Mouse (Mus musculus): ENCODE data around the gene Src. TPM values are rescaled to one million over a fixed set of nuclear protein-coding genes. Genes with fewer than 3 reads are reported as not detected.

Src gene
- polyA plus RNA-seq, 1 experiment from 2014 or later, result 11.8 TPM

DNA sequence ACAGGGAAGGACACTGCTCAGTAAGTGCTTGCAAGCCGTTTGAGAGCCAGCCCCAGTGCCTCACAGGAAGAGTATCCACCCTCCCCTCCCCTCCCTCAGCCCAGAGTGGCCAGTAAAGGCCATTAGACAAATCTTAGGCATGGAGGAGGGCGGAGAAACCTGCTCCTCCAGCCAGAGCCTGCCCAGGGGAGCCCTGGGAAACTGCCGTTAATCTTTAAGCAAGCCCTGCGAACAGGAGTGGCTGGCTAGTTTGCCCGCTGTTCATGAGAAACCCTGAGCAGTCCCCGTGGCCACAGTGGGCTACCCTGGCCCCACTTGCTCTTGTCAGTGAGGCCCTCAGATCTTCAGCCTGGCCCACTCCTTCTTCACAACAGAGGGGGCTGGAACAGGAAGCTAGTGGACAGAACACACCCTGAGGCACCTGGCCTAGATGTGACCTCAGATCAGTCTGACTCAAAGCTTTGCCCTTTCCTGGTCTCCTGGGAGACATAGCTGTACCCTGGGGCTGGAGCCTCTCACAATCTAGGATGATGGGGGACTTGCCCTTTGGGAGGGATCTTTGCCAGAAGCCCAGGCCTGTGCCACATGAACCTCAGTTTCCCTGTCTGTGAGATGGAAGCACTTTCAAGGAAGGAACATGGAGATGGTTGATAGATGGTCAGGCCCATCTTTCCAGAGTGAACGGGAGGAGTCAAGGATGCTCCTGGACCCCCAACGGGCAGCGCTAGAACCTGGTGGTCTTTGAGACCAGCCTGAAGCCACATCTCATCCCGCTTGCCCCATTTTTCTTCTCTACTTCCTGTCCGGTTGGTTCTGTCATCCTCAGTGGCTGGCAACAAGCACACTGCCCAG is 4.8 kb downstream of the Src start:
- Histone ChIP-seq H3K4me1 (ENCODE audit: control insufficient read depth, insufficient read depth, low read length) (peaks cover 68% of the 10 kb centered on the region), H3K4me2 (ENCODE audit: low read depth, low read length) (peak overlapping the region; percentile 91), H3K9ac (ENCODE audit: low read depth, low read length) (peak overlapping the region; percentile 93), H3K27me3 (replicated peaks; ENCODE audit: control insufficient read depth, insufficient read depth, low read length) (no peaks in the 10 kb centered on the region), H3K4me3 (ENCODE audit: low read length) (peak overlapping the region; percentile 88), H3K36me3 (ENCODE audit: control insufficient read depth, insufficient read depth, low read length) (no peaks in the 10 kb centered on the region), H3K9me3 (ENCODE audit: control insufficient read depth, low read length) (no peaks in the 10 kb centered on the region), H3K27ac (ENCODE audit: low read length) (peak overlapping the region; percentile 98)
- ATAC-seq, result peak; percentile 66
- 41% methylated on average over 11 of the region's 11 CpGs for WGBS

DNA sequence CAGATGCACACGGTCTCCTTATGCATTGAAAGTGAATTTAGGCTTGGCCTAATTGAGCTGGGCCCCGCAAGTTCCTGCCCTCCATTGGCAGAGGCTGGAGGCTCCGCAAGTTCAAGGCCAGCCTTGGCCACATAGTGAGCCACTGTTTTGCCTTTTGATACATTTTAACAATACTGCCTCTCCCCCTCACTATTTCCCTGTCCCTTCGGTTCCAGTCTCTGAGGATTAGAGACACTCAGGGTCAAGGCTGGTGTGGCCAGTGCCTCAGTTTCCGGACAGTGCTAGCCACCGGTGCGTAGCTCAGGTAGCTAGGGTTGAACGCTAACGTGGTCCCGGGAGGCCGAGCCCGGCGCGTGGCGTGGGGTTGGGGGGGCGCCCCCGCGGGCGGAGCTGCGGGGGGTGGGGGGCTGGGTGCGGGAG is 5.5 kb downstream of the Src start:
- peak overlapping the region; percentile 91 for H3K4me2 ChIP-seq (ENCODE audit: low read depth, low read length)
- WGBS, result 5% methylated on average over 21 of the region's 21 CpGs
- H3K27me3 ChIP-seq (replicated peaks; ENCODE audit: control insufficient read depth, insufficient read depth, low read length), result no peaks in the 10 kb centered on the region
- H3K4me3 ChIP-seq (ENCODE audit: low read length), result peak overlapping the region; percentile 88
- ATAC-seq, result no peak
- peak overlapping the region; percentile 93 for H3K9ac ChIP-seq (ENCODE audit: low read depth, low read length)
- H3K36me3 ChIP-seq (ENCODE audit: control insufficient read depth, insufficient read depth, low read length), result no peaks in the 10 kb centered on the region
- H3K4me1 ChIP-seq (ENCODE audit: control insufficient read depth, insufficient read depth, low read length), result peaks cover 68% of the 10 kb centered on the region
- no peaks in the 10 kb centered on the region for H3K9me3 ChIP-seq (ENCODE audit: control insufficient read depth, low read length)
- H3K27ac ChIP-seq (ENCODE audit: low read length), result peak overlapping the region; percentile 98

DNA sequence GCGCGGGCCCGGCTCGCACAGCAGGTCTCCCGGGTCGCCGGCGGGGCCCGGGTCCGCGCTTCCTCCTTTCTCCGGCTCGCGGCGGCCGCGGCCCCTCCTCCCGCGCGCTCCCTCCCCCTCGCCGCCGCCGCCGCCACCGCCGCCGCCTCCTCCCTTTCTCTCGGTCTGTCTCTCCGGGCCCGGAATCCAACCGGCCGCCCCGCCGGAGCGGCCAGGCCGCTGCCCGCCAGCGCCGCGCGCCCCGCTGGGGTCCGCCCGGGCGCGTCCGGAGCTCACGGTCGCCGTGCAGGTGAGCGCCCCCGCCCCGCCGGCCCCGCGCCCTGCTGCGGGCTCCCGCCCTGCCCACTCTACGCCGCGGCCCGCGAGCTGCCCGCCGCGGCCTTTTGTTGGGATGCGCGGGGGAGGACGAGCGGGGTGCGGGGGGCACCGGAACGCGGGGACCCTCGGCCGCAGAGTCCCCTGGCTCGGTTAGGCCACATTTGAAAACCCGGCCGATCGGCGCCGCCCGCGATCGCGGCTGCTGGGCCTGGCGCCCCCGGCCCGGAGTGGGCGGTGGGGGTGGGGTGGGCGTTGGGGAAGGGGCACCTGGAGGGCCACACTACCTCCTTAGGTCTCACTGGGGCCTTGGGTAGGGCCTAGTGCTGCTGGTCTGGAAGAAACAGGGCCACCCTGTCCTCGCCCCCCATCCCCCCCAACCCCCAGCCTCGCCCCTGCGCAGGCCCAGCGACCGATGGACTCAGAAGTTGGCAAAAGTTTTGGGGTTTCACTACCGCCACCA is 6.1 kb downstream of the Src start:
- peaks cover 70% of the 10 kb centered on the region for H3K4me1 ChIP-seq (ENCODE audit: control insufficient read depth, insufficient read depth, low read length)
- ATAC-seq, result no peak
- H3K36me3 ChIP-seq (ENCODE audit: control insufficient read depth, insufficient read depth, low read length), result no peaks in the 10 kb centered on the region
- no peaks in the 10 kb centered on the region for H3K9me3 ChIP-seq (ENCODE audit: control insufficient read depth, low read length)
- H3K9ac ChIP-seq (ENCODE audit: low read depth, low read length), result peak overlapping the region; percentile 93
- H3K4me3 ChIP-seq (ENCODE audit: low read length), result peak overlapping the region; percentile 88
- peak overlapping the region; percentile 98 for H3K27ac ChIP-seq (ENCODE audit: low read length)
- H3K27me3 ChIP-seq (replicated peaks; ENCODE audit: control insufficient read depth, insufficient read depth, low read length), result no peaks in the 10 kb centered on the region
- H3K4me2 ChIP-seq (ENCODE audit: low read depth, low read length), result peak overlapping the region; percentile 91
- under 1% methylated on average over 76 of the region's 98 CpGs for WGBS

DNA sequence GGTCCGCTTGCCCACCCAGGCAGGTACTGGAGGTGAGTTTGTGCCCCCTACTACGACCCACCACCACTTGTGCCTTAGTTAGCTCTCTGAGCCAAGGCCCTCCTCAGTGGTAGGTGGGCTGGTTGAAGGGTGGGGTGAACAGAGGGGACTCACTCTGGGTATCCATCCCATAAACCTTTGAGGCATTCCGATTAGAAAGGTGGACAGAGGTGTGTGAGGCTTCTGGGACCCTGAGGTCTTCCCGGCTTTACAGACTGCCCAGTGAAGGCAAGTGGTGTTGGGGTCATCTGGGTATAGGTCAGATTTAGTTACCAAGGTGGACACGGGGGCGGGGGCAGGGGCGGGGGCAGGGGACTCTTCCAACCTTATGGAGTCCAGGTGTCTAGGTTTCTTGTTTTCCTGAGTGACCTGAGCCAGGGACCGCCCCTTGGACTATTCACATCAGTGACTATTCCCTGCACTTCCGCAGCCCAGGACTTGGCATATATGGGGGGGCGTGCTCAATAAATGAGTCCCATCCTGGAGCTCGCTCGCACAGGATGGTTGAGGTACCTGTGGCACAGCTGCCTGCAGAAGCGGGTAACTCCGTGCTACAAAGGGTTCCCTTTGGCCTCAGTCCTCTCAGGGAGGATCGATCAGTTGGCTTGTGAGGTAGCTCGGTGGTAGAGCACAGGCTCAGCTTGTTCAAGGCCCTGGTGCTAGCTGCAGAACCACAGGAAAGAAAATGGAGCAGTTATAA is 6.8 kb downstream of the Src start:
- peaks cover 67% of the 10 kb centered on the region for H3K4me1 ChIP-seq (ENCODE audit: control insufficient read depth, insufficient read depth, low read length)
- H3K4me3 ChIP-seq (ENCODE audit: low read length), result peak overlapping the region; percentile 88
- no peaks in the 10 kb centered on the region for H3K27me3 ChIP-seq (replicated peaks; ENCODE audit: control insufficient read depth, insufficient read depth, low read length)
- peak overlapping the region; percentile 91 for H3K4me2 ChIP-seq (ENCODE audit: low read depth, low read length)
- peak; percentile 14 for ATAC-seq
- no peaks in the 10 kb centered on the region for H3K36me3 ChIP-seq (ENCODE audit: control insufficient read depth, insufficient read depth, low read length)
- no peaks in the 10 kb centered on the region for H3K9me3 ChIP-seq (ENCODE audit: control insufficient read depth, low read length)
- 36% methylated on average over 16 of the region's 16 CpGs for WGBS
- peak overlapping the region; percentile 93 for H3K9ac ChIP-seq (ENCODE audit: low read depth, low read length)
- peak overlapping the region; percentile 98 for H3K27ac ChIP-seq (ENCODE audit: low read length)

DNA sequence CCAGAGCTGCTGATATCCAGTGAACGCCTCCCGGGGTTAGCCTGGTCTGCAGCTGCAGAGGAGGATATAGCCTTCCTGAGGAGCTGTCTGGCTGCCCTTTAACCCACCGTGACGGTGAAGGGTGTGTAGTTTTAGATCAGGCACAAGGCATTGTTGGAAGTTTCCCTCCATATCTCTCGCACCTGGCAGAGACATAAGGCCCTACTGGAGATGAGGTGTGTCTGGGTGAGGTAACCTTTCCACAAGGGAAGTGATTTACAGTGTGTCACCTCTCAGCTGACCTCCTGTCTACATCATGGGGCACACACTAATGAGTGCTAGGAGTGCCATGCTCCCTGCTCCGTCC is 7.4 kb downstream of the Src start:
- Histone ChIP-seq H3K27ac (ENCODE audit: low read length) (peak overlapping the region; percentile 98), H3K4me3 (ENCODE audit: low read length) (peak overlapping the region; percentile 88), H3K27me3 (replicated peaks; ENCODE audit: control insufficient read depth, insufficient read depth, low read length) (no peaks in the 10 kb centered on the region), H3K9me3 (ENCODE audit: control insufficient read depth, low read length) (no peaks in the 10 kb centered on the region), H3K9ac (ENCODE audit: low read depth, low read length) (peak overlapping the region; percentile 93), H3K4me2 (ENCODE audit: low read depth, low read length) (peak overlapping the region; percentile 91), H3K4me1 (ENCODE audit: control insufficient read depth, insufficient read depth, low read length) (peaks cover 68% of the 10 kb centered on the region), H3K36me3 (ENCODE audit: control insufficient read depth, insufficient read depth, low read length) (no peaks in the 10 kb centered on the region)
- ATAC-seq, result peak; percentile 75
- 63% methylated on average over 6 of the region's 6 CpGs for WGBS

DNA sequence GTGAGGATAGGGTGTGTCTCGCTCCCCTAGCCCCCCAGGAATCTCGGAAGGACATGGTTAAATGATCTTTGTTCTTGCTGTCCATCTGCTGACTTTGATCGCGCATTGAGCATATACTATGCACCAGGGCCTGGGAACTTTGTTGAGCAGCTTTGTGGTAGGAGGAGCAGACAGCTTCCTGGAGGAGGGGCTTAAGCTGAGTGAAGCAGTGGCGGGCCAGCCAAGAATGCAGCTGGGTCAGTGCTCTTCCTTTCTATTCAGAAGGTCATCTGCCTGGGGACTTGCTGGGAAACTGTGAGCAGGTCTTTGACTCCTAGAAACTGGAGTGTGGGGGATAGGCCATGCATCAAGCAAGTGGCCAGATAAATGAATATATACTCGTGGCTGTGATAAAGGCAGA is 7.9 kb downstream of the Src start:
- Histone ChIP-seq H3K4me2 (ENCODE audit: low read depth, low read length) (peak overlapping the region; percentile 91), H3K4me3 (ENCODE audit: low read length) (no peak overlapping the region), H3K9me3 (ENCODE audit: control insufficient read depth, low read length) (no peaks in the 10 kb centered on the region), H3K4me1 (ENCODE audit: control insufficient read depth, insufficient read depth, low read length) (peaks cover 73% of the 10 kb centered on the region), H3K27me3 (replicated peaks; ENCODE audit: control insufficient read depth, insufficient read depth, low read length) (no peaks in the 10 kb centered on the region), H3K9ac (ENCODE audit: low read depth, low read length) (0 out of 2 replicates have a peak overlapping the region, but pooled peaks have one; percentile 23), H3K27ac (ENCODE audit: low read length) (peak overlapping the region; percentile 98), H3K36me3 (ENCODE audit: control insufficient read depth, insufficient read depth, low read length) (no peaks in the 10 kb centered on the region)
- peak; percentile 19; the same call in 1 of the 2 replicates for ATAC-seq
- WGBS, result 63% methylated on average over 6 of the region's 6 CpGs

DNA sequence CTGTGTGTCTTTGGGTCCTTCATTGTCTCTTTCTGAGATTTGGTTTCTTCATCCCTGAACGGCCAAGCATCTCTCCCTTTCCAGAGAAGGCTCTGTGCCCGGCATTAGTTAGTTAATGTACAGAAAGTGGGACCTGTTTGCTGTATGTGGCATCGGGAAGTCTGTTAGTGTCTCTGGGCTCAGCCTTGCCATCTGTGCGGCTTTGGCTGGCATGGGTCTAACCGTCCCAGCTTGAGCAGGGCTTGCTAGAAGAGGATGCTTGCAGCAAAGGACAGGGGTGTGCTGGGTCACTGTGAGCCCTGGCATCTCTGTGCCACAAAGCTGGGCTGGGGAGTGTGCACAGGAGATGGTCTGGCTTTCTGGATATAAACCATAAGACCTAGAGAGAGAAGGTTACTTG is 8.9 kb downstream of the Src start:
- WGBS, result 76% methylated on average over 5 of the region's 5 CpGs
- Histone ChIP-seq H3K36me3 (ENCODE audit: control insufficient read depth, insufficient read depth, low read length) (no peaks in the 10 kb centered on the region), H3K9me3 (ENCODE audit: control insufficient read depth, low read length) (no peaks in the 10 kb centered on the region), H3K4me3 (ENCODE audit: low read length) (no peak overlapping the region), H3K4me2 (ENCODE audit: low read depth, low read length) (no peak overlapping the region), H3K4me1 (ENCODE audit: control insufficient read depth, insufficient read depth, low read length) (peaks cover 78% of the 10 kb centered on the region), H3K27me3 (replicated peaks; ENCODE audit: control insufficient read depth, insufficient read depth, low read length) (no peaks in the 10 kb centered on the region), H3K9ac (ENCODE audit: low read depth, low read length) (no peak overlapping the region), H3K27ac (ENCODE audit: low read length) (no peak overlapping the region)
- no peak for ATAC-seq

DNA sequence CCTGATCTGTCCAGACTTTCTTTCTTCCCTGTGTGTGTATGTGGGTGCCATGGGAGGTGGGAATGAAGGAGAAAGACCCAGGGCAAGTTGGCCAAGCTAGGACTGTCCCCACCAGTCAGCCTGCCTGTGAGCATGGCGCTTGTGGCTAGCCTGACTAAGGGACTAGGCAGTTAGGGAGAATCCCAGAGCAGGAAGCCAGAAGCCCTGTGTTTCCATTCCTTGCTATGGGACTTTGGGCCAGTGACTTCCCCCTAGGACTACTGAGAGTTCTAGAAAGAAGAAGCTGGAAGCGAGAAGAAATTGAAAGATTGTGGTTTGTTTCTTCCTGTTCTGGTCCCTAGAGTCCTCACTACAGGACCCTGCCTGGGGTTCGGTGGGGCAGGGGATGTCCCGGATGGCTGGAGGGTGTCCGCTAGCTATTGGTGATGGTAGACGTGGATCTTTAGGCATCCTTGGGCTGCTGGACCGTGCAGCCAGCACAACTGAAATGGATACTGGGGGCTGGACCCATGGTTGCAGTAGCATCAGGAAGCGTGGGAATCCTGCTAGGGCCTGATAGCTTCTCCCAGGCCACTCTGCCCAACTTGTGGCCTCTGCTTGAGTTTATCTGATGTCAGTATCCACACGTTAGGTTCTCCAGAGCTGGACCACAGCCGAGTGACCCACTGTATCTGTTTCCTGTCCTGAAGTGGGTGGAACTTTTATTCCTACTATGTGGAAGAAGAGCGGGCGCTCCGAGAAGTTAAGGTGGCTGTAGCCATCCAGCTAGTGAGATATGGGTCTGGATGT is 10.3 kb downstream of the Src start:
- Histone ChIP-seq H3K4me2 (ENCODE audit: low read depth, low read length) (no peak overlapping the region), H3K36me3 (ENCODE audit: control insufficient read depth, insufficient read depth, low read length) (no peaks in the 10 kb centered on the region; the same call in 1 of the 2 replicates), H3K9me3 (ENCODE audit: control insufficient read depth, low read length) (no peaks in the 10 kb centered on the region), H3K9ac (ENCODE audit: low read depth, low read length) (no peak overlapping the region), H3K4me1 (ENCODE audit: control insufficient read depth, insufficient read depth, low read length) (peaks cover 79% of the 10 kb centered on the region), H3K4me3 (ENCODE audit: low read length) (no peak overlapping the region), H3K27ac (ENCODE audit: low read length) (no peak overlapping the region), H3K27me3 (replicated peaks; ENCODE audit: control insufficient read depth, insufficient read depth, low read length) (no peaks in the 10 kb centered on the region)
- no peak for ATAC-seq
- WGBS, result 87% methylated on average over 13 of the region's 13 CpGs
